Mouse (Mus musculus) heart, adult 8-10 months (tissue): ENCODE measurements at regions not wholly inside any gene's neighbourhood (a gene's known extent, or its start where the extent isn't known, plus 50 kb on each side); places are given as distances from the start of the nearest gene placed in this dataset.
A peak's percentile ranks its signal among the peaks of the same experiment; 100 is the strongest.

Experiments
- DNase-seq: peaks from one replicate; pipeline ENCODE4 v3.0.0; 2022; ENCODE audit warnings: low spot score

DNA sequence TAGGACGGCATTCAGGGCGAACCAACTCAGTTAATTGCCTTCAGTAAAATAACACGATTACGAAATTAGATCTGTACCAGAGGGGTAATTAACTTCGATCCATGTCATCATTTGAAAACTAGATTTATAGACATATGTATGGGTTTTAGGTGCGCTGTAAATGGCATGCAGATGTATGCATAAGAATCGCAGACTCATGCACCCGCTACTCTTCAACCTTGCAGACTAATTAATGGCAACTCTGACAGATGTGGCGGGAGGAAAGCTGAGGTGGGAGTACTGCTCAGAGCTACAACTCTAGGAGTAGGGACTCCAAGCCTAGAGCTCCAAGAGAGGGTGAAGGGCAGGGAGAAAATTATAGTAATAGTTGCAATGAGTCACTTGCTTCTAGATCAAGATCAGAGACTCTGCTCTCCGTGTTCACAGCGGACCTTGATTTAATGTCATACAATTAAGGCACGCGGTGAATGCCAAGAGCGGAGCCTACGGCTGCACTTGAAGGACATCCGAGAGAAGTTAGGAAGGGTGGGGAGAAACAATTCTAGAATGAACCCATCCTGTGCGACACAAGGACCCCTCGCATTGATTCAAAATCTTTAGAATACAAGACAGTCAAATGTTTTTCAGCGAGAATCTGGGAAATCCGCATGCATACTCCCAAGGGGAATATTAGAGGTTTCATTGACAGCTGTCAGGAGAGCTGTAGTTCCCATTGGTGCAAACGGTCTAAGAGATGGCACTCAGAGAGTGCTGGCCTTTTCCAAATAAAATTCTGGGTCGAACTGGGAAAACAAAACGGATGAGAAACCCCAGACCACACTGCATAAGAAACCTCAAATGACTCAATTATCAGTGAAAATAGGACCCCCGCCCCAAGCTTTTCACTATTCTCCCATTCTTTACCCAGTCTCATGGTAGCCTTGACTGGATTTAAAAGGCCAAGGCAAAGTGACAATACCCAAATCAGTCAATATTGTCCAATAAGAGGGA, 152.6 kb upstream of the Cypt12 start:
- DNase-seq, result no peak

DNA sequence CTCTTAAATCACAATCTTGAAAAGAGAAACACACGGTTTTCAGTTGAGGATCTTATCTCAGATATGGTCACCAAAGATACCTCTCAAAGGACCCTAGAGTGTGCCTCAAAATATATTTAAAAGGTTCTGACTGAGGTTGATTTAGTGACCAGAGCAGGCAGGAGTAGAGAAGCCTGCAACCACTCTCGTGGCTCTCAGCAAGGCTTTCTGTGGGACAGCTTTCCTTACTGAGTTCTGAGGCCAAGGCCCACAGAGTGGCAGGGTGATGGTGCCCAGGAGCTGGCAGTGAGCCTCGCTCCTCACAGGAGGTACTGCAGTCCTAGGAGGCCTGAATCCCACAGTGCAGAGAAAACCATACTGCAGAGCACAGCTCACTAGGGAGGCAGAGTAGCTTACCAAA, 151.4 kb upstream of the Cypt12 start:
- DNase-seq, result no peak

DNA sequence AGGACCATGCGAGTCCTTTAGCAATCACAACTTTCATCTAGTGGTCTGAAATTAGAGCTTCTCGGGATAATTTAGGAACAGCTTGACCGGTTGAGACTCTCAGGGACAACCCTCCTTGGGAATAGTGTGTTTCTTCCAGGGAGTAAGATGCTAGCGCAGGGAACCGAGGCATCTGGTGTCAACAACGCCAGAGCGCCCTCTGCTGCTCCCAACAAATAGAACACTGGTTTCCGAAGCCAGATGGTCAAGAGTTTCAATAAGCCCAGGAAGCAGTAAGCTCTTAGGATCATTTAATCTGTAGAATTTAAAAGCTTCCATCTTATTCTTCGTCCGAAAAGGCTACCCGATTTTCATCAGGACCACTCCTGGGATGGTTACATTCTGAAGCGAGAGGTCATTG, 149.8 kb upstream of the Cypt12 start:
- no peak for DNase-seq

DNA sequence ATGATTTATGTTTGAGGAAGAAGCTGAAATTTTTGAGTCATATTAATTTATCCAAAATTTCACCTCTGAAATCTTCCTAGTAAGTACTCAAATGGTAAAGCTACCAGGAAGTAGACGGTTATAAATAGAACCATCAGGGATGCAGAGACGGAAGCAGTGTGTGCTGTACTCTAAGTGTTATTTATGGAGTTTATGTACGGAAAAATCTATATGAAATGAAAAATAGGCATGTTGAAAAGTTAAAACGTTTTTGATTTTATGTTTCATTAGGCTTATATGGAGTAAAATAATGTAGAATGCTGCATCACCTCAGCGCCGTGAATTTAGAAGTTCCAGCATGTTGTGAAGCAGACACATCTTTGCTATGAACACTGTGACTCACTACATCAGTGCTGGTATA, 149.1 kb upstream of the Cypt12 start:
- no peak for DNase-seq

DNA sequence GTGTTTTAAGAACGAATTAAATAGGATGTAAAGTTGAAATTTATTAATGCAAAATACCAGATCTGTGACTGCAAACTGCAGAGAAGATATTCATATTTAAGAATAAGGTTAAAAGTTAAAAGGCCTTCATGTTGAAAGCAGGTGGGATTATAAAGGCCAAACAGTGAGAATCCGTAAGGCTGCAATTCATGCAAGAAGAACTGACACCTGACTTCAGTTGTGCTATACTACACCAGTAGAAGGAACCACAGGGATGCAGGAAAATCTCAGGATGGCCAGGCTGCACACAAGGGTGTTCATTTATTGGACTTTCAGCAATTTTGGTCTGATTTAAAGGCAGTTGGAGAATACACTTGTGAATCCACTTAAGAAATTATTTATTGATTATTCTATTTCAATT, 147.4 kb upstream of the Cypt12 start:
- no peak for DNase-seq

DNA sequence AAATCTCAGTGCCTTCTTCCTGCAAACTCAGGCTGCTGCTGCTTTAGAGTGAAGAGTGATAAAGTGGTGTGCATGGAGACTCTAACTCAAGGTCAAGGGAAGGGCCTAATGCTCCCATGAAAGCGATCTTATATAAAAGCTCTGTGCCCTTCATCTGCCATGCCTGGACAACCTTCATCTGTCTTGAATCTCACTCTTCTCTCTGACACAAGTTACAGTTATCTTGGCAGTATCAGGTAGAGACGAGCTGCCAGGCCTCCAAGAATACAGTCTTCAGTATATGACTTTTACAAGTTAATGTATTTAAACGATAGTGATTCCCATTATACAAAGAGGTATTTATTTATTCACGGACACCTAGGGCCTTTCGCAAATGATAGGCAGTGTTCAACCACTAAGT, 146.7 kb upstream of the Cypt12 start:
- DNase-seq, result no peak

DNA sequence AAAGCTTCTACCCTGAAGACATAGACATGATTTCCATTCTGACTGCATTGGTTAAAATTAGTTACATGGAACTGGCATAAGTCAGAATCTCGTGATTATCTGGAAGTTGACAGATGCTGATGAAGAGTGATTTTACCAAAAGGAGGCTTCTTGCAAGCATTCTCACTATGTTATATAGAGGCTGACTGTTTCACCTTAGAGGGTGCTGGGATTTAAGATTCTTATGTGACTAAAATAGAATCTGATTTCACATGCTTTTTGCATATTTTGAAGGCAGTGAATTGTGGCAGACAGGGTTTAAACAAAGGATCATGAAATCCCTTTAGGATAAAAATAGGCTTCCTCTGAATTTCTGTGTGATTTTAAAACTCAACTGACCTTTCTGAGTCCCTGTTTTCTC, 143.0 kb upstream of the Cypt12 start:
- DNase-seq, result no peak

DNA sequence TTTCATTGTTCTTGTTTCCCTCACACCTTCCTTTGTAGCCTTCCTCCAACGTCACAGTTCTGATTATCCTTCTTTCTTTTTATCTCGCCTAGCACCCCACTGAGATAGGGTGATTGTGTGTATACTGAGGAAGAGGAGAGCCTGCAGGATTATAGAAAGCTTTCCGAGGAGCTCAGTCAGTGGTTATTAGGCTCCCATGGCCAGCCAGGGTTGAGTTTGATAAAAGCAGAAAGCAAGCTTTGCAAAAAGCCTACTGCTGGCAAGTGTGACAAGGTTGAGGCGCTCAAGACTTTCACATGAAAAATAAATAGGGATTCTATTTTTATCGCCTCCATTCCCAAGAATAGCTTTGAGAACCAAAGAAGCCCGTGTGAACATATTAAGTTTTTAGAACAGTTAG, 136.9 kb upstream of the Cypt12 start:
- DNase-seq, result no peak

DNA sequence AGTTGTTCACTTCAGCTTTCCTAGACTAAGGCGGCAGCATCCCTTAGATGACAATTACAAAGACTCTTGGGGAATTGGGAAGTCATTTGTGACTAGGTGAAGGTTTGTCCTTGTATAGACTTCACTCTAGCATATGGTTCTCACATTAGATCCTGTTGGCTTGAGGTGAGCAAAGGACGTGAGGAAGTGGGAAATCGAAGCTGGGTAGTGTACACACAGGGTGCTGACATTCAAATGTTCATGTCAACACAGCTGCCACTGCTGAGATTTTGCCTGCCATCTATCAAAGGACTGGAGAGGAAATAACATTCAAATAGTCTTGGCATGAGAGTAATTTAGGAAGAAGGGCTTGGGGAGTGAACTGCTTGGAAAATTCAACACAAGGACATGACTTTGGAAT, 124.0 kb upstream of the Cypt12 start:
- DNase-seq, result no peak

DNA sequence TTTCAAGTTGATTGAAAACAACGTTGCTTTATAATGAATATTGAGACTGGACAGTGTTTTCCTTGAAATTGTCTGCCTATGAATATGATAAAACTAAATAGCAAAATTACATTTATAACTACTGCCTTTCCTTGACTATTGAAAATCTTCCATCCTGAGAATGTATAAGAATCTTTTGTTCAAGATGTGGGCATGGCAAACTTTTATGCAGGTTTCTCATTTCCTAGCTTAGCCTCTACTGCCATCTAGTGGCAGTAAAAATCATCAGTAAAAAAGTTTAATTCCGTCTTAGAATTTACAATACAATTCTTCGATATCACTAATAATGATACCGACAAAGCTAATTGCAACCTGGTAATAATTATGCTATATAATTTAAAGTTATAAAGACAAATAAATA, 123.5 kb upstream of the Cypt12 start:
- DNase-seq, result peak; percentile 17

DNA sequence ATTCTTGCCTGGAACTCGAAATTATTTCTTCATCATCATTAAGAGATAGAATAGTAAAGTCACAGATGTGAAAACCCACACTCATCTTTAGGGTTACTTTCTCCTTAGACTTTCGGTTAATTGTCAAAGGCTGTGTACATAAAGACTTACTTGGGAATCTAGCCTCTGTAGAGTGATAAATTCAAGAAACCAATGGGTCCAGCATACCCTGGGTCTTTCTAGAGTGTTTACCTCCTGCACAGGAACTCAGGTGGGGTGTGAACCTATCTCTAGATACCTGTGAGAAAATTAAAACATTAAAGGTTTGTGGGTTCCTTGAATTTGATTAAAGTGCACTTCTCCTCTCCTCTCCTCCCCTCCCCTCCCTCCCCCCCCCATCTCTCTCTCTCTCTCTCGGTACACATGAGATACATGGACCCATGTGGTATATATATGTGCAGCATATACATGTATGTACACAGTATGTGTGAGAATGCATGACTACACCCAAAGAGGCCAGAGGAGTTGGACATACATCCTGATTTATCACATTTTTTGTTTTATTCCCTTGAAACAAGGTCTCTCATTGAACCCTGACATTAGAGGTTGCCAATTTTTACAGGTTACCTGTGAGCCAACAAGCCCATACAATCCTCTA, 122.8 kb upstream of the Cypt12 start:
- DNase-seq, result no peak

DNA sequence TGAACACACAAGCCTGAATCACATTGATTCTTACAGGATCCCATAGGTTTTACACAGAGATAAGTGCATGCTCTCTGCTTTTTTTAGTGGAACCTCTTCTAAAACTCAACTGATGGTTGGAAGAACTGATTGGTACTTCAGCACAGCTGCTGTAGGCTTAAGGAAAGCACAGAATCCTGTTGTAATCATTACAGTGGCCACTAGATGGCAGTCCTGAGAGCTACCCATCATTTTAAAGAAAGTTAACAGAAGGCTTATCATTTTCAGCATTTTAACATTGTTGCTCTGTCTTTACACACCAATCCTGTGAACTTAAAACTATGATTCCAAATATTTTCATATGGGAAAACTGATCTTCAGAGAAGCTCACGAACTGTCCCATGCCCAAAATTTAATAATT, 113.5 kb upstream of the Cypt12 start:
- DNase-seq, result peak; percentile 28

DNA sequence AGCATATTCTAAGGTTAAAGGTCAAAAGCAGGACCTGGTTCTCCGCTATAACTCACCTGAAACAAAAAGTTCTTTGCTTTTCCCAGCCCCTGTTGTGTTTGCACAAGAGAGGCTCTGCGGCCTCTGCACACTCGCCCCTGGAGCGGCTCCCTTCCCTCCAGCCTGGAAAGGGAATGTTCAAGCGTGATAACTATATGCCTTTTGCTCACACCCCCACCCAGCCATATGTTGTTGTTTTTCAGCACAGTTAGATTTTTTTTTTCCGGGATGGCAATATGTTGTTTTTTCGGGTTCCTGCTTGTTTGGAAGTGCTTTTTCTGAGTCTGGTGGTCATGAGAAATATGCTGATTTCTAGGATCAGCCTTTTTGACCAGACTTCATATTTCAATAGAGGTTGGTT, 100.6 kb upstream of the Cypt12 start:
- DNase-seq, result no peak

DNA sequence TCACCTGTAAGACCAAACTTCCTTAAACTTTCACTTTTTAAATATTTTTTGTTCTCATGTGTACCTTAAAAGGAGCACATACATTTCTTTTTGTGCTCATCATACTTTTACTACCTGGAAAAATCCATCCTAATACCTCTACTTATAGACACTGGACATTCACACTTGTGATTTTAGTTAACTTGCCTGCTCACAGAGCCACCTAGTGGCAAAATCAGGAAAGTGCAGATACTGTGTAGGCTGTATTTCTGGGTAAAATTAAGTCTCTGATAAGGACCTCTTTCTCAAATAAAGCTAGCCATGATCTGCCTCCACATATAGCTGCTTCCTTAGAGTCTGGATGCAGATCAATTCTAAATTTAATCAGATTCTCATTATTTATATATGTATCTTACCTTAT, 100.0 kb upstream of the Cypt12 start:
- DNase-seq, result no peak

DNA sequence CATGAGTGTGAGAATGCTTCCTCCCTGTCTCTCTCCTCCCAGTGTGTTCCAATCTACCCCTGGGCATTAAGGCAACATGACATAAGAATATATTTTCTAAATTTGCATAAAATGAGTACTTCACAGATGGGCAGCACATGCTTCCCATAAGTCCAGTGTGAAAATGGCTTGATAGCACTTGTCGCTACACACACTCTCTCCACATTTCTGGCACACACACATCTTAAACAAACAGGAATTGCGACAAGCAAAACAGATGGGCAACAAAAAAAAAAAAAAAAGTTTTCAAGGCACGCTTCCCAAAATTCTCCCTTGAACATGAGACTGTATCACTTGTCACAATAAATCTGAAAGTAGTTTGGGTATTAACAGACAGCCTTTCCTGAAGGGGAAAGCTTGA, 85.8 kb upstream of the Cypt12 start:
- no peak for DNase-seq

DNA sequence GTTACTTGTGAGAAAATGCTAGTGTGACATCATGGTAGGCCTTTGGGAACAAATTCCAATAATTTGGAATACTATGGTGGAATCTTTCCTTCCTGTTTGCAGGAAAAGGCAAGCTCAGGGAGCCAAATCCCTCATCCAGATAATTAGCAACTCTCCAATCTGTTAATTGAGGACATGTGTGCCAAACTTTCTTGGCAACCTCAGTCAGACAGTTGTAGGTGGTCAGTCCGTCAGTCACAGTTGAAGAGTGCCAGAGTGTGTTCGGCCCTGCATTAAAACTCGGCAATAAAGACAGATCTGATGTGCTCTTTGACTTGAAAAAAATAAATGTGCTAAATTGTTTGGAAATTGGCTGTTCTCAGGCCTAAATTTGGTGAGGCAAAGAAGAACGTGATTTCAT, 83.1 kb upstream of the Cypt12 start:
- DNase-seq, result no peak

DNA sequence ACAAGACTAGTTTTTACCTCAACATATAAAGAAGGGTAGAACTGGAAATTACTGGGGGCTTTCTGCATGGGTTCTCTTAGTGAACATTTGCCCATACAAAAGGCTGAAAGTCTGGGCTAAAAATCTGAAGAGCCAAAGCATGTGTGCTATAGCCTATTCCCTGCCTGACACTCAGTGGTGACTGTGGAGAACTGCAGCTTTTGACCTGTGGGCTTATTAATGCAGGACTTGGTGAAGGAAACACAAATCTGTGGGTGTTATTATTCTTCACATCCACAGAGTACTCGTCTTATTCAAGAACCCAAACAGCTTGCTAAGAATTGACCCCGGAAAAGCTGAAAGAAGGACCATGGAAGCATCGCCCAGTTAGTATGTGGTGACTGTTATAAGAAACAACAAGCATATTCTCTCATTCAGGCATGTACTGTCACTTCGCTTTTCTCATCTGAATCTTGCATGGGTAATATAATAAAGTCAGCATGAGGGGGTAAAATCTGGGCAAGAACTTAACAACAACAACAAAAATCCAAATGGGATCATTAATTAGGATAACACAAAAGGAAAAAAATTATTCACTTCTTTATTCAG, 77.2 kb upstream of the Cypt12 start:
- DNase-seq, result no peak

DNA sequence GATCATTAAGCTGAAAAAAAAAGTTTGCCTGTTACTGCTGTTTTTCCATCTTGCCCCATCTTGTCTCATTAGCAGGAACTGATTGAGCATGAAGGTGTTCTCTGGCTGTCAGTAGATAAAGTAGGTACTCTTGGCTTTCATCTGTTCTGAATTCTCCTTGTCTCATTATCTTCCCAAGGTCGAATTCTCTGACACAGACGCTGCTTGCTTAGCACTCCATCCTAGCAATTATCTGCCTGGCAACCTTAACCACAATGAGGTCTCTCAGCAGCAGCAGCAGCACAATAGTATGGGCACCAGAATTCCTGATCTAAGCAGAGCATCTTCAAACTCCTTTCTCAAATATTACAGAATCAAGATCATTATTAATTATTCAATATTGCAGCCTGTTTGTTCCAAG, 52.3 kb upstream of the Cypt12 start:
- no peak for DNase-seq

DNA sequence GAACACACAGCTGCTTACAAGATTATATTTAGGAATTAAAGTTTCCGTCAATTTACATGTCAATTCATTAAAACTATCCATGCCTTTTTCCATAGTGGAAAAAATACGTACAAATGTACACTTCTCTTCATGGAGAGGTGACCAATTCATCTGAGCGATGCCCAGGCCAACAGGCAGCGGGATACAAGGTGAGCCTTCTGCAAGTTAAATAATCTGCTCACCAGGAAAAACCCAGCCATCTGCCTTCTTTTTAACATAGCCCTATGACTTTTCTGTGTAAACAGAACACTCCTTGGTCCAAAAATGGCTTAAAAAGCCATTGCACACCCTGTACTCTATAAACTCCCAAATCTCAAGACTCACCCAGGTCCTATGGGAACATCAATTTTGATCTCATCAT, 51.5 kb upstream of the Cypt12 start:
- no peak for DNase-seq
